Mouse (Mus musculus) forebrain, embryonic 11.5 days (tissue): ENCODE measurements around the gene Yipf3. TPM values are rescaled to one million over a fixed set of nuclear protein-coding genes. Genes with fewer than 3 reads are reported as not detected.
A peak's percentile ranks its signal among the peaks of the same experiment; 100 is the strongest.

Experiments
- ATAC-seq: fragments of 200-750 bp; cut with Nextera tagmentation; replicated peaks from 2 replicates; pipeline ENCODE4 v1.8.0; 2017; ENCODE audit warnings: moderate TSS enrichment; ENCODE audit not compliant: low FRiP score
- DNase-seq: peaks from one replicate; pipeline ENCODE4 v3.0.0-alpha.2; 2017; ENCODE audit warnings: low spot score
- H3K27ac ChIP-seq: fragments of 300-500 bp; sonication (generic); 2 replicates; pipeline ENCODE4 v1.5.1; 2014; ENCODE audit warnings: low read depth, low read length
- H3K27me3 ChIP-seq: fragments of 300-500 bp; sonication (generic); 2 replicates; pipeline ENCODE4 v1.6.1; 2014; ENCODE audit warnings: mild to moderate bottlenecking, low read length, mixed read lengths; ENCODE audit not compliant: control insufficient read depth, insufficient read depth
- H3K36me3 ChIP-seq: fragments of 300-500 bp; sonication (generic); 2 replicates; pipeline ENCODE4 v1.6.1; 2014; ENCODE audit warnings: mild to moderate bottlenecking, low read length, moderate library complexity, mixed read lengths; ENCODE audit not compliant: control insufficient read depth, insufficient read depth
- H3K4me1 ChIP-seq: fragments of 300-500 bp; sonication (generic); replicated peaks from 2 replicates; pipeline ENCODE4 v1.6.1; 2014; ENCODE audit warnings: low read length, mixed read lengths; ENCODE audit not compliant: control insufficient read depth, insufficient read depth
- H3K4me2 ChIP-seq: fragments of 300-500 bp; sonication (generic); 2 replicates; pipeline ENCODE4 v1.6.1; 2014; ENCODE audit warnings: low read depth, mild to moderate bottlenecking, low read length, moderate library complexity, mixed read lengths; ENCODE audit not compliant: severe bottlenecking
- H3K4me3 ChIP-seq: fragments of 300-500 bp; sonication (generic); 2 replicates; pipeline ENCODE4 v1.5.1; 2014; ENCODE audit warnings: low read depth, low read length
- H3K9ac ChIP-seq: fragments of 300-500 bp; sonication (generic); 2 replicates; pipeline ENCODE4 v1.6.1; 2014; ENCODE audit warnings: low read length
- H3K9me3 ChIP-seq: fragments of 300-500 bp; sonication (generic); 2 replicates; pipeline ENCODE4 v1.6.1; 2016; ENCODE audit warnings: low read length, mixed read lengths; ENCODE audit not compliant: control insufficient read depth
- WGBS: fragments of 180-500 bp; shearing (Covaris S2); extraction: QIAGEN DNeasy Blood & Tissue Kit; methylation state at CpG from one replicate; pipeline ENCODE4 v1.1.7; 2014; 5-methylcytosine and 5-hydroxymethylcytosine counted together
- polyA plus RNA-seq: library from polyadenylated mRNA; unstranded; fragments of >200 nt; fragmentation: Nextera tagmentation; extraction: Ambion mirVana; gene quantifications from 2 replicates; pipeline ENCODE4 v1.2.1, GENCODE M21; 2014

Gene Yipf3
- polyA plus RNA-seq, 1 experiment from 2014 or later, result 57.8 TPM

DNA sequence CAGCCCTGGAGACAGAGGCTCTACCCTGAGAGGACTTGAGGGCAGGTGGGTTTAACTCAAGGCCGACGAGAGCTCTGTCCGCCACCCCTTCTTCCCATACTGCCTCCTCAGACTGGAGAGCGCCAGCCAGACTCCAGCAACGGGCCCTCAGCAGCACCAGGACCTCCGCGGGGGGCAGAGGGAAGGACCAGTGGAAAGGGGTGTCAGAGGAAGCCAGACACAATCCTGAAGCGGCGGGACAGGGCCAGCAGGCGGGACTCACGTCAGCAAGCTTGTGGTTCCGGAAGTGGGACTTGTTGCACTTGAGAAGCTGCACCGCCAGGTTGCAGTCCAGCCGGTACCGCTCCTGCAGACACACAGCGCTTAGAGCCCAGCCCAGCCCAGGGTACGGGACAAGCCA is 11.8 kb downstream of the Yipf3 start:
- Histone ChIP-seq H3K4me2 (no peak overlapping the region), H3K36me3 (peaks cover 16% of the 10 kb centered on the region), H3K9ac (no peak overlapping the region), H3K27me3 (peaks cover 5% of the 10 kb centered on the region; the same call in 1 of the 2 replicates), H3K27ac (no peak overlapping the region), H3K4me1 (no peaks in the 10 kb centered on the region), H3K9me3 (no peaks in the 10 kb centered on the region; the same call in 1 of the 2 replicates), H3K4me3 (no peak overlapping the region)
- no peak for ATAC-seq
- WGBS, result 88% methylated on average over 17 of the region's 17 CpGs
- DNase-seq, result no peak

DNA sequence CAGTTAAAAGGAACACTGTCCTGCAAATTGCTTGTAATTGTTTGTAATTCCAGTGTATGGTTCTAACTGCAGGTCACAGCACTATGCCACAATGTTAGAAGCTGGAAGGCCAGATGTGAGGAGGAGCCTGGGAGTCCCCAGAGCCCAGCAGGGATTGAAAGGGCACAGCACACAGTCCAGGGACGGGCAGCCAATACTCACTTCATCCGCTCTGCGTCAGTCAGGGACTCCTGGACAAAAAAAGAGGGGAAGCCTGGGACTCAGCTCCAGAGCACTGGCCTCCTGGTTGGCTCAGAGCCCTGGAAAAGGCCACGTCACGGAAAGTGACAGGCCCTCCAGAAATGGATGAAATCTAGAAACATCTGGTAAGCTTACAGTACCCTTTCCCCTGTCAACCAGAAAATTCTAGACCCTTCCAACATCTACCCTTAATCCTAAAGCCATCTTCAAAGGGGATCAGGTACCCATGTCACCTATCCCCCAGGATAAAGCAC is 14.4 kb downstream of the Yipf3 start:
- Histone ChIP-seq H3K27ac (no peak overlapping the region), H3K4me1 (no peaks in the 10 kb centered on the region), H3K4me2 (no peak overlapping the region), H3K36me3 (peaks cover 16% of the 10 kb centered on the region), H3K27me3 (no peaks in the 10 kb centered on the region), H3K9me3 (no peaks in the 10 kb centered on the region), H3K4me3 (no peak overlapping the region), H3K9ac (no peak overlapping the region)
- DNase-seq (no peak), ATAC-seq (no peak)
- whole genome bisulfite sequencing, result 92% methylated on average over 5 of the region's 5 CpGs

DNA sequence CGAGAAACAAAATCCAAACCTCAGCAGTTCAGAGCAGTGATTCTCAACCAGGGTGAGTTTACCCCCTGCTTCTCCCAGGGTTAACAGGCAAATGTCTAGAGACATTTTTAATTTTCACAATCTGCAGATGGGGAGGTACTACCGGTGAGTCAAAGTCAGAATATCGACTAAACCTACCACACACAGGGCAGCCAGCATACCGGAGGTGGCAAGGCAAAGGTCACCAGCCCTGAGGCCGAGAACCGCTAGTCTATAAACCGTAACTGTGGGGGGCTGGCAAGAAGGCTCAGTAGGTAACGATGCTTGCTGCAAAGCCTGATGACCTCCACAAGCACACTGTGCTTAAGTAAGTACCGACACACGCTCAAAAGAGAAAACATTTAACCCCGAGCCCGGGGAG is 17.6 kb downstream of the Yipf3 start:
- Histone ChIP-seq H3K4me3 (no peak overlapping the region), H3K4me2 (no peak overlapping the region), H3K4me1 (no peaks in the 10 kb centered on the region), H3K27ac (no peak overlapping the region), H3K27me3 (no peaks in the 10 kb centered on the region), H3K9ac (no peak overlapping the region), H3K9me3 (no peaks in the 10 kb centered on the region), H3K36me3 (peaks cover 11% of the 10 kb centered on the region)
- ATAC-seq, result no peak
- 85% methylated on average over 12 of the region's 12 CpGs for WGBS
- DNase-seq, result no peak

DNA sequence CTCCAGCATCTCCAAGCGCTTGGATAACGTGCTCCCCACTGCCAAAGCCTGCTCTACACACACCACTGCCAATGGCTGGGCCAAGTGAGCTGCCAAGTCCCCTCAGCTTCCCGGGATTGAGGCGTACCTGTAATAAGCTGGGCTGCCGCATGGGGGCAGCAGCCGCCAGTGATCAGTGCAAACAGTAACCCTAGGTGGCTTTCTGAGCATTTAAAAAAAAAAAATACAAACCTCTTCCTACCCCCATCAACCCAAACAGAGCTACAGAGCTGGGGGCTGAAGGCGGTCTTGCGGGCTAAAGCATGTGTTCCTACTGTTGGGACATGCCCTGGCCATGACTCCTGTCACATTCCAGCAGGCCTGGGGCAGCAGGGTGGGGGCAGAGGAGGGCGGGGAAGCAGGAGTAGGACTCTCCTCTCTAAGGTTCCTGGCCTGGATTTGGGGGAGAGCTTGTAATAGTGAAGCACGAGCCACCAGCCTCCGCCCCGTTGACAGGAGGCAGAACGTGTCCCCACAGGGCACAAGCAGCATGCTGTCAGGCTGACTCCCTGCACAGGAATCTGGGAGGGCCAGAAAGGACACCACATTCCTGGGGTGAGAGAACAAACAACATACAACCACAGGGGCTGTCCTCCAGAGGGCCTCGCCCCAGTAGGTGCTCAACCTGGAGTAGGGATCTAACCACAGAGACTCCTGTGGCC is 18.2 kb downstream of the Yipf3 start:
- Histone ChIP-seq H3K4me1 (no peaks in the 10 kb centered on the region), H3K27me3 (no peaks in the 10 kb centered on the region), H3K4me3 (no peak overlapping the region), H3K27ac (no peak overlapping the region), H3K36me3 (peaks cover 11% of the 10 kb centered on the region), H3K9ac (no peak overlapping the region), H3K9me3 (no peaks in the 10 kb centered on the region), H3K4me2 (no peak overlapping the region)
- WGBS, result 30% methylated on average over 14 of the region's 14 CpGs
- peak; percentile 91 for DNase-seq
- ATAC-seq, result 0 out of 2 replicates have a peak, but pooled peaks have one; percentile 18

DNA sequence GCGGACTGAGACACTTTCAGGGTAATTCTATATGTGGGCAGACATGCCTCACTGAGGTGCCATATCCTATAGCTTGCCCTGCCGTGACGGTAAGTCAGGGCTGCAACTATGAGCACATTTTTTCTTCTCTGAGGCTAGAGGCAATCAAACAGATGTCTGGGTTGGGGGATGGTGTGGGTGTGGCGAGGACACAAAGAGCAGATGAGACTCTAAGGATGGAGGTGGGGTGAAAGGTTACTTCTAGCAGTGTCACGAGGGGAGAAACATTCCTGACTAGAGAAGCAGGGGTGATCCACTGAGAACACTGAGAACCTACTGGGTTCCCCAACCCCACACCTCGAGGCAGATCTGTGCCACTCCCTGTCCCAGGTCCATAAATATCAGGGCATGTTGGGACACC is 19.1 kb downstream of the Yipf3 start:
- H3K4me2 ChIP-seq, result no peak overlapping the region
- H3K27me3 ChIP-seq, result no peaks in the 10 kb centered on the region
- H3K4me3 ChIP-seq, result no peak overlapping the region
- no peaks in the 10 kb centered on the region for H3K9me3 ChIP-seq
- no peaks in the 10 kb centered on the region for H3K4me1 ChIP-seq
- H3K27ac ChIP-seq, result no peak overlapping the region
- H3K9ac ChIP-seq, result no peak overlapping the region
- ATAC-seq (no peak), DNase-seq (no peak)
- H3K36me3 ChIP-seq, result peaks cover 7% of the 10 kb centered on the region
- WGBS, result 75% methylated on average over 6 of the region's 6 CpGs

DNA sequence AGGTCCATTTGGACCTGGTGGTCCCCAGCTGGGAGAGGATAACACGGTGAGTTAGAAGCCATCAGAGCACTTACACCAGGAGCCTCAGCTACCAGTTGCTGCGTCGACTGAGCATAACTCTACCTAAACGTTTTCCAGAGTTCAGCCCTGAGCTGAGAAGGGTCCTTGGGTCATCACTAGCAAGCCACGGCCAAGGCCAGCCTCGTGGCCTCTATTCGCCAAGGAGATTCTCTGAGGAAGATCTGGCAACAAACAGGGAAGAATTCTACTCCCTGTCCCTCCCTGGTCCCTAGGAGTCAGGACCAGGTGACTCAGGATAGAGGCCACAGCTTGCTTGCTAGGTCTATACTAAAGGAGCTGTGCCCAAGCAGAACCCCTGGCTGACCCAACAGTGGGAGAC is 19.6 kb downstream of the Yipf3 start:
- Histone ChIP-seq H3K36me3 (peaks cover 4% of the 10 kb centered on the region), H3K9me3 (no peaks in the 10 kb centered on the region), H3K27me3 (no peaks in the 10 kb centered on the region), H3K27ac (no peak overlapping the region), H3K4me3 (no peak overlapping the region), H3K4me2 (no peak overlapping the region), H3K9ac (no peak overlapping the region), H3K4me1 (no peaks in the 10 kb centered on the region)
- DNase-seq (no peak), ATAC-seq (no peak)
- 84% methylated on average over 7 of the region's 7 CpGs for WGBS

DNA sequence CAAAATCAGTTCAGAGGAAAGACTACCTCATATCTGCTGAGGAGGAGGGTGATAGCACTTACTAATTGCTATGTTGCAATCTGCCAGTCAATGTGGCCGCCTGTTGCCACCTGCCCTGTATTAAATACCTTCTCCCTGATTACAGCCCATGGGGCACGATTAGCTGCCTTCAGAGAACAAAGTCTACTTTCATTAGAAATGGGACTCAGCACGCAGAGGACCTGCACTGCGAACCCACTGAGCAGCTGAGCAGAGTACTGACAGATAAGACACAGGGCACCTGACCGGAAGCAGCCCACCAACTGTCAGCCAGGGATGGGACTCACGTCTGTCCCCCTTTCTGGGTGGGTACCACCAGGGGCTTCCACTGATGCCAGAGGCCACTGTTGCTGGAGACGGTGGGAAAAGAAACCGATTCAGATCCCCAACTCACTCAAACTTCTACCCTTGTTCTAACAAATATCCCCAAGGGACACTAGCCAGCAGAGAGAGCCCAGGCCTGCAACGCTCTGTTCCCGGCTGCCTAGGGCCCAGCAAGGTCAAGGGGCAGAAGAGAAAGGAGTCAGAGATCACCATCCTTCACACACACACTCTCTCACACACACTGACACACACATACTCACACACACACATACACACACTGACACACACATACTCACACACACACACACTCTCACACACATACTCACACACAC is 20.3 kb downstream of the Yipf3 start:
- Histone ChIP-seq H3K36me3 (peaks cover 4% of the 10 kb centered on the region; the same call in 1 of the 2 replicates), H3K27ac (no peak overlapping the region), H3K4me3 (no peak overlapping the region), H3K4me2 (no peak overlapping the region), H3K9me3 (no peaks in the 10 kb centered on the region), H3K27me3 (no peaks in the 10 kb centered on the region), H3K9ac (no peak overlapping the region), H3K4me1 (no peaks in the 10 kb centered on the region)
- WGBS, result 84% methylated on average over 10 of the region's 10 CpGs
- no peak for ATAC-seq
- DNase-seq, result peak; percentile 45

DNA sequence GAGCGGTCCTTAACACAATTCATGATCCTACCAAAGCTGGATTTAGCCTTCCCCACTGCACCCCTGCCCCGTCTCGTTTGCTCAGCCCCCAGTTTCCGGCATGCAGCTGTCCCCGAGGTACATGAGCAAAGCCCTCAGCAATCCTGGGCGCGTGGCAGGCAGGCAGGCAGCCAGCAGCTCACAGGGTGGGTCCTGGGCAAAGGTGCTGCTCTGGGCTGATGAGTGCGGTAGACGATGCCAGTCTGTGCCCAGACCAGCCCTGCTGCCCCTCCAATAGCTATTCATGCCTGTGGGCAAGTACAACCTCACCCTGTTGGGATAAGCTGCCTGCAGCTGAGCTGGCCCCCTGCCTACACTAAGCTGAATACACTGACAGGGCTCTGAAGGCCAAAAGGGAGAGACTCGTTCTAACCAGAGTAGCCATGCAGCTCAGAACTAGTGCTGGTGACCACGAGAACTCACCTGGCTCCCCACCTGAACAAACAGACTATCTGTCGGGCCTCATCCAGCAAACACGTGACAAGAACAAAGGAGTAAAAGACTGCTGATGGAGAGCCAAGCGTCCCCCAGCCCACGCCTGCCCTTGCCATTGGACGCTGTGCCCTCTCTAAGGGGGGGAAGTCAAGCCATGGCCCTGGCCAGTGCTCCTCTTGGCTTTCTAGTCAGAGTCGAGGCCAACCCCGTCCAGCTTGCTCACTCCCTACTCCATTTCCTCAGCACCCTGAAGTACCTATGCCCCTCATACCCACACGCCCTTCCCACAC is 22.1 kb downstream of the Yipf3 start:
- WGBS, result 90% methylated on average over 19 of the region's 19 CpGs
- DNase-seq, result peak; percentile 50
- H3K9me3 ChIP-seq, result no peaks in the 10 kb centered on the region
- no peaks in the 10 kb centered on the region for H3K27me3 ChIP-seq
- no peaks in the 10 kb centered on the region for H3K36me3 ChIP-seq
- no peak overlapping the region for H3K4me2 ChIP-seq
- no peak overlapping the region for H3K4me3 ChIP-seq
- no peak for ATAC-seq
- H3K9ac ChIP-seq, result no peak overlapping the region
- H3K4me1 ChIP-seq, result no peaks in the 10 kb centered on the region
- no peak overlapping the region for H3K27ac ChIP-seq
